Mouse (Mus musculus) liver, embryonic 11.5 days (tissue): ENCODE results near the gene Trim30c. TPM values are rescaled to one million over a fixed set of nuclear protein-coding genes. Genes with fewer than 3 reads are reported as not detected.

ENCODE experiments used
- ATAC-seq: fragments of 200-750 bp; cut with Nextera tagmentation; replicated peaks from 2 replicates; pipeline ENCODE4 v1.8.0; 2017; ENCODE audit warnings: moderate number of reproducible peaks, mild to moderate bottlenecking, moderate TSS enrichment, moderate library complexity; ENCODE audit not compliant: low FRiP score
- DNase-seq: peaks from one replicate; pipeline ENCODE4 v3.0.0-alpha.2; 2017; ENCODE audit warnings: low spot score
- H3K27ac ChIP-seq: fragments of 300-500 bp; sonication (generic); 2 replicates; pipeline ENCODE4 v1.5.1; 2014; ENCODE audit warnings: mild to moderate bottlenecking, low read depth, low read length, control low read depth
- H3K27me3 ChIP-seq: fragments of 300-500 bp; sonication (generic); replicated peaks from 2 replicates; pipeline ENCODE4 v1.6.1; 2014; ENCODE audit warnings: low read length, mixed read lengths; ENCODE audit not compliant: control insufficient read depth, insufficient read depth
- H3K36me3 ChIP-seq: fragments of 300-500 bp; sonication (generic); 2 replicates; pipeline ENCODE4 v1.6.1; 2014; ENCODE audit warnings: mild to moderate bottlenecking, low read length, moderate library complexity, mixed read lengths; ENCODE audit not compliant: control insufficient read depth, insufficient read depth
- H3K4me1 ChIP-seq: fragments of 300-500 bp; sonication (generic); replicated peaks from 2 replicates; pipeline ENCODE4 v1.6.1; 2014; ENCODE audit warnings: low read length, mixed read lengths; ENCODE audit not compliant: control insufficient read depth, insufficient read depth
- H3K4me2 ChIP-seq: fragments of 300-500 bp; sonication (generic); 2 replicates; pipeline ENCODE4 v1.6.1; 2014; ENCODE audit warnings: mild to moderate bottlenecking, control low read depth, moderate library complexity
- H3K4me3 ChIP-seq: fragments of 300-500 bp; sonication (generic); 2 replicates; pipeline ENCODE4 v1.5.1; 2014; ENCODE audit warnings: low read depth, low read length, control low read depth
- H3K9ac ChIP-seq: fragments of 300-500 bp; sonication (generic); 2 replicates; pipeline ENCODE4 v1.6.1; 2014; ENCODE audit warnings: low read depth, low read length, control low read depth
- H3K9me3 ChIP-seq: fragments of 300-500 bp; sonication (generic); 2 replicates; pipeline ENCODE4 v1.6.1; 2016; ENCODE audit warnings: low read length, inconsistent platforms, mixed read lengths; ENCODE audit not compliant: control insufficient read depth
- WGBS: fragments of 180-500 bp; shearing (Covaris S2); extraction: QIAGEN DNeasy Blood & Tissue Kit; methylation state at CpG from one replicate; pipeline ENCODE4 v1.1.7; 2014; 5-methylcytosine and 5-hydroxymethylcytosine counted together
- polyA plus RNA-seq: library from polyadenylated mRNA; unstranded; fragments of >200 nt; fragmentation: Nextera tagmentation; extraction: Ambion mirVana; gene quantifications from 2 replicates; pipeline ENCODE4 v1.2.1, GENCODE M21; 2014

The Trim30c gene
- polyA plus RNA-seq: 0.27 and 0.32 TPM in 2 replicates

GRCm38 (mm10) chr7:104400698-104401097 is at the start of gene Trim30c:
Gene Trim30c (minus strand): TSS chr7:104400837.
- Histone ChIP-seq H3K9me3 (no peaks in the 10 kb centered on the region), H3K4me1 (no peaks in the 10 kb centered on the region), H3K27ac (no peak within 1 kb of the TSS), H3K4me2 (no peak within 1 kb of the TSS), H3K36me3 (no peaks in the 10 kb centered on the region), H3K4me3 (no peak within 1 kb of the TSS), H3K9ac (no peak within 1 kb of the TSS), H3K27me3 (no peaks in the 10 kb centered on the region)
- WGBS: 65% methylated on average over 1 of the region's 1 CpGs
- DNase-seq: no peak
- ATAC-seq: no peak

- Histone ChIP-seq H3K4me2 (peak overlapping the region; percentile 37; the same call in 1 of the 2 replicates), H3K27ac (no peak overlapping the region)
Observed at GRCm38 (mm10) chr7:104445961-104446645, 45.5 kb upstream of the Trim30c start.

GRCm38 (mm10) chr7:104404460-104404950 is 3.9 kb upstream of the Trim30c start:
- Histone ChIP-seq H3K4me2 (no peak overlapping the region), H3K9ac (no peak overlapping the region), H3K9me3 (no peaks in the 10 kb centered on the region), H3K27me3 (no peaks in the 10 kb centered on the region), H3K4me3 (no peak overlapping the region), H3K27ac (no peak overlapping the region), H3K4me1 (no peaks in the 10 kb centered on the region), H3K36me3 (no peaks in the 10 kb centered on the region)
- DNase-seq: no peak
- WGBS: 87% methylated on average over 3 of the region's 3 CpGs
- ATAC-seq: no peak

More at GRCm38 (mm10) chr7:104445961-104446645, 45.5 kb upstream of the Trim30c start:
- WGBS: 28% methylated on average over 2 of the region's 2 CpGs
- ATAC-seq: peak; percentile 70
- H3K27me3 ChIP-seq: no peaks in the 10 kb centered on the region
- no peak for DNase-seq
- H3K9me3 ChIP-seq: no peaks in the 10 kb centered on the region
- no peak overlapping the region for H3K4me3 ChIP-seq
- no peaks in the 10 kb centered on the region for H3K36me3 ChIP-seq
- H3K9ac ChIP-seq: no peak overlapping the region
- no peaks in the 10 kb centered on the region for H3K4me1 ChIP-seq

- Histone ChIP-seq H3K4me1 (no peaks in the 10 kb centered on the region), H3K9me3 (no peaks in the 10 kb centered on the region), H3K9ac (no peak overlapping the region), H3K4me3 (no peak overlapping the region), H3K27me3 (no peaks in the 10 kb centered on the region), H3K36me3 (no peaks in the 10 kb centered on the region), H3K4me2 (no peak overlapping the region), H3K27ac (no peak overlapping the region)
- ATAC-seq (no peak), DNase-seq (no peak)
Observed at GRCm38 (mm10) chr7:104401140-104401539, 503 bp upstream of the Trim30c start.

GRCm38 (mm10) chr7:104398492-104398891 is 2.1 kb downstream of the Trim30c start:
- Histone ChIP-seq H3K27ac (no peak overlapping the region), H3K4me2 (no peak overlapping the region), H3K4me3 (no peak overlapping the region), H3K4me1 (no peaks in the 10 kb centered on the region), H3K27me3 (no peaks in the 10 kb centered on the region), H3K9me3 (no peaks in the 10 kb centered on the region), H3K36me3 (no peaks in the 10 kb centered on the region), H3K9ac (no peak overlapping the region)
- DNase-seq (no peak), ATAC-seq (no peak)
- 75% methylated on average over 1 of the region's 1 CpGs for WGBS

- no peak; the same call in 1 of the 2 replicates for ATAC-seq
- no peak within 1 kb of the TSS for H3K27ac ChIP-seq
Observed at GRCm38 (mm10) chr7:104369736-104370414, 30.8 kb downstream of the Trim30c start, which contains the start of gene Trim30b. Gene Trim30b (minus strand): TSS chr7:104369884.

GRCm38 (mm10) chr7:104366339-104366738 is 34.3 kb downstream of the Trim30c start:
- H3K4me2 ChIP-seq: no peak overlapping the region
- DNase-seq (no peak), ATAC-seq (no peak)

More at GRCm38 (mm10) chr7:104369736-104370414, 30.8 kb downstream of the Trim30c start, which contains the start of gene Trim30b:
- H3K4me1 ChIP-seq: no peaks in the 10 kb centered on the region
- H3K27me3 ChIP-seq: no peaks in the 10 kb centered on the region
- no peak for DNase-seq
- no peaks in the 10 kb centered on the region for H3K36me3 ChIP-seq
- 59% methylated on average over 1 of the region's 1 CpGs for WGBS
- H3K4me2 ChIP-seq: no peak within 1 kb of the TSS
- H3K9me3 ChIP-seq: no peaks in the 10 kb centered on the region
- H3K9ac ChIP-seq: no peak within 1 kb of the TSS
- H3K4me3 ChIP-seq: no peak within 1 kb of the TSS

GRCm38 (mm10) chr7:104353600-104353967 is 47.1 kb downstream of the Trim30c start:
- no peaks in the 10 kb centered on the region for H3K27me3 ChIP-seq
- ATAC-seq: peak; percentile 40
- H3K4me2 ChIP-seq: peak overlapping the region; percentile 33
- no peak overlapping the region for H3K27ac ChIP-seq
- H3K9ac ChIP-seq: no peak overlapping the region
- no peaks in the 10 kb centered on the region for H3K4me1 ChIP-seq
- H3K36me3 ChIP-seq: no peaks in the 10 kb centered on the region
- DNase-seq: no peak
- no peaks in the 10 kb centered on the region for H3K9me3 ChIP-seq
- 69% methylated on average over 2 of the region's 2 CpGs for WGBS
- H3K4me3 ChIP-seq: peak overlapping the region; percentile 55

More at GRCm38 (mm10) chr7:104366339-104366738, 34.3 kb downstream of the Trim30c start:
- H3K4me1 ChIP-seq: no peaks in the 10 kb centered on the region
- no peaks in the 10 kb centered on the region for H3K36me3 ChIP-seq
- H3K9ac ChIP-seq: no peak overlapping the region
- no peaks in the 10 kb centered on the region for H3K27me3 ChIP-seq
- no peaks in the 10 kb centered on the region for H3K9me3 ChIP-seq
- no peak overlapping the region for H3K27ac ChIP-seq
- H3K4me3 ChIP-seq: no peak overlapping the region
